Mouse (Mus musculus) liver, adult 2 months (tissue): ENCODE measurements around the gene Fnbp1.

Experiments used
- CTCF ChIP-seq: fragments of 200-500 bp; IDR thresholded peaks from 2 replicates; pipeline ENCODE4 v1.5.1; 2011; ENCODE audit warnings: low read depth, low read length, control low read depth
- POLR2A ChIP-seq: fragments of 200-500 bp; IDR thresholded peaks from 2 replicates; pipeline ENCODE4 v1.6.1; 2011; ENCODE audit warnings: low read length, control low read depth; ENCODE audit not compliant: insufficient read depth; ENCODE audit errors: extremely low read depth

- TF ChIP-seq CTCF (no peak), POLR2A (no peak)
Observed at GRCm38 (mm10) chr2:31013371-31014120, 128.3 kb downstream of the Fnbp1 start.
